ENCODE assay signal across 1 mouse cellular context in genomic region chr3:108983989-108984388, GRCm38 (mm10).
A peak's percentile ranks its signal among the peaks of the same experiment; 100 is the strongest.
TF ChIP-seq lines count a peak whose summit lies in the region.

No protein-coding gene starts in this region.

TF ChIP-seq in MEL, 35 proteins besides CTCF, POLR2A, EP300 and RAD21 (continued from another document):
- TF ChIP-seq UBTF (IDR thresholded peaks at IDR 0.05; ENCODE audit: borderline replicate concordance, insufficient read depth, low read depth, low read length), result no peak
- TF ChIP-seq GABPA (IDR thresholded peaks at IDR 0.05; ENCODE audit: low read depth, low read length), result no peak
- TF ChIP-seq MAZ (IDR thresholded peaks at IDR 0.05; ENCODE audit: low read depth, low read length), result peak; percentile 76; the same call in 1 of the 2 replicates
- no peak for TF ChIP-seq ZC3H11A (IDR thresholded peaks at IDR 0.05; ENCODE audit: low read depth, low read length)
- TF ChIP-seq ZNF384 (IDR thresholded peaks at IDR 0.05; ENCODE audit: low read depth, low read length), result no peak
- peak; percentile 65 for TF ChIP-seq MAX (IDR thresholded peaks at IDR 0.05; ENCODE audit: low read length)
- peak; percentile 34 for TF ChIP-seq USF1 (IDR thresholded peaks at IDR 0.05; ENCODE audit: low read depth, low read length)
- peak; percentile 90 for TF ChIP-seq TCF12 (IDR thresholded peaks at IDR 0.05; ENCODE audit: low read depth, low read length)
- TF ChIP-seq TBP (IDR thresholded peaks at IDR 0.05; ENCODE audit: low read depth, low read length), result 0 out of 2 replicates have a peak, but pooled peaks have one; percentile 28
- peak; percentile 48 for TF ChIP-seq TAL1 (IDR thresholded peaks at IDR 0.05; ENCODE audit: low read length)
- TF ChIP-seq CHD2 (IDR thresholded peaks at IDR 0.05; ENCODE audit: low read length), result no peak
- 0 out of 2 replicates have a peak, but pooled peaks have one; percentile 48 for TF ChIP-seq BHLHE40 (IDR thresholded peaks at IDR 0.05; ENCODE audit: borderline replicate concordance, low read depth, low read length)
- TF ChIP-seq ZMIZ1 (IDR thresholded peaks at IDR 0.05; ENCODE audit: low read depth, low read length), result no peak
- no peak for TF ChIP-seq POLR2AphosphoS2 (IDR thresholded peaks at IDR 0.05; ENCODE audit: low read length)
- TF ChIP-seq HCFC1 (IDR thresholded peaks at IDR 0.05; ENCODE audit: low read depth, low read length), result peak; percentile 52; the same call in 1 of the 2 replicates
- no peak for TF ChIP-seq POLR2AphosphoS5 (IDR thresholded peaks at IDR 0.05; ENCODE audit: borderline replicate concordance, low read depth, low read length)
- peak; percentile 76 for TF ChIP-seq RCOR1 (IDR thresholded peaks at IDR 0.05; ENCODE audit: low read depth, low read length)
- TF ChIP-seq CHD1 (IDR thresholded peaks at IDR 0.05; ENCODE audit: low read depth, low read length), result no peak
- no peak for TF ChIP-seq MYB (IDR thresholded peaks at IDR 0.05; ENCODE audit: low read depth, low read length)
- TF ChIP-seq SMC3 (IDR thresholded peaks at IDR 0.05; ENCODE audit: low read depth, low read length), result no peak
- TF ChIP-seq MAFK (IDR thresholded peaks at IDR 0.05; ENCODE audit: borderline replicate concordance, low read depth, low read length), result no peak
- TF ChIP-seq ZKSCAN1 (IDR thresholded peaks at IDR 0.05; ENCODE audit: low read depth, low read length), result no peak
- no peak for TF ChIP-seq NRF1 (IDR thresholded peaks at IDR 0.05; ENCODE audit: insufficient read depth, low read depth, low read length, poor library complexity, severe bottlenecking)
- TF ChIP-seq SIN3A (IDR thresholded peaks at IDR 0.05; ENCODE audit: low read length), result peak; percentile 82
